Comparison of ENCODE assay signal across 27 mouse cellular contexts in genomic region chr17:28311366-28312132, GRCm38 (mm10). TPM values are rescaled to one million over a fixed set of nuclear protein-coding genes. Genes with fewer than 3 reads are reported as not detected.
DNase-seq lines count a peak whose midpoint lies in the region; ATAC-seq and TF ChIP-seq lines count a peak whose summit lies in the region.
"Had no signal": no experiment of that assay in that cellular context is flagged by ENCODE, and none has a peak within 500 bp of the region (broad histone marks: within the 10 kb centered on the region; RNA-seq: fewer than 3 reads in every experiment).

No protein-coding gene starts in this region.

- H3K9ac ChIP-seq in kidney, postnatal 0 days (ENCODE audit: low read depth, low read length): no peak overlapping the region
- H3K9ac ChIP-seq: embryonic facial prominence, embryonic 15.5 days; forebrain, postnatal 0 days; heart, embryonic 13.5 days; hindbrain, embryonic 12.5 days; lung, embryonic 14.5 days; midbrain, embryonic 12.5 days had no signal

- no peaks in the 10 kb centered on the region for H3K27me3 ChIP-seq in kidney, postnatal 0 days (ENCODE audit: insufficient read depth, low read length)
- H3K27me3 ChIP-seq: embryonic facial prominence, embryonic 15.5 days; heart, embryonic 13.5 days; hindbrain, embryonic 12.5 days; liver, embryonic 13.5 days had no signal

- no peak overlapping the region for H3K4me2 ChIP-seq in kidney, postnatal 0 days (ENCODE audit: low read length)
- H3K4me2 ChIP-seq: hindbrain, embryonic 12.5 days; midbrain, embryonic 12.5 days had no signal

- 54% methylated on average over 5 of the region's 5 CpGs for WGBS in kidney, postnatal 0 days

- DNase-seq in kidney, postnatal 0 days (ENCODE audit: low spot score): peak; percentile 27
- DNase-seq in kidney, adult 8-10 months: no peak
- DNase-seq in 3T3-L1 (ENCODE audit: low read depth, low spot score) (peak; percentile 85), A20 (ENCODE audit: low read depth, low spot score) (peak; percentile 79)
- peak; percentile 34 for DNase-seq in induced T-regulatory cell, adult 2 months (ENCODE audit: low read depth)
- no peak for DNase-seq in layer of hippocampus, adult 18-20 months (ENCODE audit: low spot score in 2 of 2)
- DNase-seq: adrenal gland, postnatal 25 days; cerebellum, postnatal 25 days; embryo, embryonic 11 days; forebrain, postnatal 0 days; gastrocnemius, postnatal 14 days; heart, adult 18-20 months; heart, postnatal 14 days; kidney, adult 18-20 months; kidney, postnatal 14 days; layer of hippocampus, postnatal 36 days; liver, embryonic 13.5 days; lung, embryonic 14.5 days had no signal

- H3K4me1 ChIP-seq in kidney, postnatal 0 days (replicated peaks; ENCODE audit: insufficient read depth, low read length): peaks cover 7% of the 10 kb centered on the region

- no peak for ATAC-seq in kidney, postnatal 0 days (replicated peaks; ENCODE audit: low FRiP score, low read depth)
- ATAC-seq in cerebellum, adult (ENCODE audit: insufficient number of reproducible peaks, low FRiP score, low TSS enrichment): no peak
- ATAC-seq: forebrain, postnatal 0 days; inflammation-experienced regulatory T-cells, adult 6 months had no signal

- H3K36me3 ChIP-seq in kidney, postnatal 0 days (ENCODE audit: insufficient read depth, low read length): 0 out of 2 replicates have a peak, but pooled peaks cover 8% of the 10 kb centered on the region

- H3K4me3 ChIP-seq in kidney, postnatal 0 days (replicated peaks; ENCODE audit: low read depth, low read length): no peak overlapping the region
- H3K4me3 ChIP-seq: heart, embryonic 13.5 days; hindbrain, embryonic 12.5 days; midbrain, embryonic 12.5 days had no signal

- 0 out of 2 replicates have a peak overlapping the region, but pooled peaks have one; percentile 15 for H3K27ac ChIP-seq in kidney, postnatal 0 days
- H3K27ac ChIP-seq: heart, embryonic 13.5 days; hindbrain, embryonic 12.5 days; midbrain, embryonic 12.5 days; stomach, postnatal 0 days had no signal

- TF ChIP-seq CTCF in kidney, postnatal 0 days (IDR thresholded peaks at IDR 0.05; ENCODE audit: low read depth): no peak

- no peaks in the 10 kb centered on the region for H3K9me3 ChIP-seq in kidney, postnatal 0 days (replicated peaks; ENCODE audit: low read length)
- H3K9me3 ChIP-seq: embryonic facial prominence, embryonic 15.5 days; heart, embryonic 13.5 days; hindbrain, embryonic 12.5 days; liver, embryonic 13.5 days; midbrain, embryonic 12.5 days had no signal

RNA-seq across cellular contexts. Expression of gene Fance, which starts 1.8 kb away (rescaled TPM):
- polyA plus RNA-seq in kidney, postnatal 0 days (2015; fragmentation: Nextera tagmentation; extraction: Ambion mirVana): 24.9 and 29.5 TPM in 2 replicates
- 10 to 100 TPM; 22.8 to 26.0 TPM for total RNA-seq in layer of hippocampus, adult 18-20 months (2021)

RNA-seq across cellular contexts. Expression of gene Rpl10a, which starts 16.7 kb away (rescaled TPM):
- 645 and 750 TPM in 2 replicates for polyA plus RNA-seq in kidney, postnatal 0 days (2015; fragmentation: Nextera tagmentation; extraction: Ambion mirVana)
- 100 to 1,000 TPM; 356 to 365 TPM for total RNA-seq in layer of hippocampus, adult 18-20 months (2021)

RNA-seq across cellular contexts. Expression of gene Tead3, which starts 39.1 kb away (rescaled TPM):
- 7.7 and 8.5 TPM in 2 replicates for polyA plus RNA-seq in kidney, postnatal 0 days (2015; fragmentation: Nextera tagmentation; extraction: Ambion mirVana)
- total RNA-seq in layer of hippocampus, adult 18-20 months (2021): 1 to 10 TPM; 2.0 to 2.4 TPM
- total RNA-seq: megakaryocyte, adult 5-6 weeks had no signal
- polyA plus RNA-seq: inflammation-experienced regulatory T-cells, adult 6 months had no signal

RNA-seq across cellular contexts. Expression of gene Tulp1, which starts 53.5 kb away (rescaled TPM):
- polyA plus RNA-seq in kidney, postnatal 0 days (2015; fragmentation: Nextera tagmentation; extraction: Ambion mirVana): 3.6 and 3.9 TPM in 2 replicates
- total RNA-seq in layer of hippocampus, adult 18-20 months (2021): not detected
- total RNA-seq: adrenal gland, postnatal 25 days; gastrocnemius, postnatal 14 days; heart, adult 18-20 months; layer of hippocampus, postnatal 36 days; left cerebral cortex, postnatal 10 days; megakaryocyte, adult 5-6 weeks had no signal

Comparison
In these comparisons a context has a peak if more than half of its experiments do, and no peak if none do; other contexts are left out.
1. DNase-seq: peak in kidney, postnatal 0 days (single experiment), 3T3-L1 (single experiment), A20 (single experiment) and induced T-regulatory cell, adult 2 months (single experiment); none in kidney, adult 8-10 months (0 of 2) and layer of hippocampus, adult 18-20 months (0 of 2).